In the genomic region with DNA sequence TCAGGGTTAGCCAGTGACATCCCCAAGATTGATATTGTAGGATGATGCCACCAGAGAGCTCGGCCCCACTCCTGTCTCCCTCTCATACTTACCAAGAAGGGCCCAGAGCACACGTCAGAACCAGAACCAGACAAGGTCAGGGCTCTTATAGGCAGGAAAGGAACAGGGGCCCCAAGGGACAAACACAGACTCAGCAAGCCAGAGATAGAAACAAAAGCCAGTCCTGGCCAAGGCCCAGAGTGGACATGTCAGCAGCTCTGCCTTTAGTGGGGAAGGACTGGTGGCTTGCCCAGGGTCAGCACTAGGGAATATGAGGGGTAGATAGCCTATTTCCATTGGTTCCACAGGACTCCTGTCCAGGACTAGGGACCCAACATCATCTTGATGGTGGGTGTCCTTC, we compare ENCODE assay signal across 13 mouse cellular contexts. TPM values are rescaled to one million over a fixed set of nuclear protein-coding genes. Genes with fewer than 3 reads are reported as not detected.
DNase-seq lines count a peak whose midpoint lies in the region; TF ChIP-seq lines count a peak whose summit lies in the region.
"Had no signal": no experiment of that assay in that cellular context is flagged by ENCODE, and none has a peak within 500 bp of the region (broad histone marks: within the 10 kb centered on the region; RNA-seq: fewer than 3 reads in every experiment).

A gene (minus strand): TSS at position 119 of the 400 bp plus-strand sequence.

- no peaks in the 10 kb centered on the region for H3K27me3 ChIP-seq in kidney, adult 2 months (replicated peaks; ENCODE audit: control insufficient read depth, insufficient read depth, low read length)
- H3K27me3 ChIP-seq: Patski had no signal

- 0 out of 2 replicates have a peak, but pooled peaks cover 4% of the 10 kb centered on the region for H3K4me1 ChIP-seq in kidney, adult 2 months (ENCODE audit: control insufficient read depth, insufficient read depth, low read length)
- H3K4me1 ChIP-seq in bone marrow, adult 2 months (ENCODE audit: control insufficient read depth, insufficient read depth, low read length), result peaks cover 22% of the 10 kb centered on the region

- peak within 1 kb of the TSS; percentile 32; the same call in 1 of the 2 replicates for H3K27ac ChIP-seq in kidney, adult 2 months (ENCODE audit: insufficient read depth, low read depth, low read length)
- H3K27ac ChIP-seq in bone marrow, adult 2 months (ENCODE audit: control insufficient read depth, insufficient read depth, low read depth, low read length, poor library complexity), result peak within 1 kb of the TSS; percentile 66

- TF ChIP-seq CTCF in kidney, adult 2 months (conservative IDR thresholded peaks at IDR 0.05; ENCODE audit: insufficient read depth, insufficient read length, low read depth, low read length), result no peak
- TF ChIP-seq CTCF in bone marrow, adult 2 months (IDR thresholded peaks at IDR 0.05; ENCODE audit: control insufficient read depth, insufficient read depth, low read length), result no peak

- peak; percentile 80 for DNase-seq in kidney, adult 2 months
- no peak for DNase-seq in kidney, adult 9 months
- peak; percentile 44 for DNase-seq in adipocyte (ENCODE audit: low spot score)
- DNase-seq in heart, postnatal 36 days, result peak; percentile 45 to 55
- no peak for DNase-seq in right cerebral cortex, postnatal 36 days (ENCODE audit: low spot score in 2 of 2)
- DNase-seq in cerebellum, adult 18-20 months, result no peak
- DNase-seq in cerebellum, adult 9-10 months, result no peak
- DNase-seq: gastrocnemius, postnatal 10 days; spleen, adult 18-20 months; thymus, adult 2 months had no signal

- no peak for TF ChIP-seq POLR2A in kidney, adult 2 months (IDR thresholded peaks at IDR 0.05; ENCODE audit: low read depth, low read length)
- no peak for TF ChIP-seq POLR2A in bone marrow, adult 2 months (IDR thresholded peaks at IDR 0.05; ENCODE audit: borderline replicate concordance, control insufficient read depth, low read depth, low read length)

- intact Hi-C loops in heart, postnatal 36 days (cut with DNase I), result no loop called here

- WGBS in kidney, adult 2 months, result 61% methylated on average over 2 of the region's 2 CpGs
- 75% methylated on average over 2 of the region's 2 CpGs for WGBS in bone marrow, adult 2 months

- no peak within 1 kb of the TSS for H3K4me3 ChIP-seq in kidney, adult 2 months (ENCODE audit: insufficient read depth, low read depth, low read length)
- H3K4me3 ChIP-seq in bone marrow, adult 2 months (replicated peaks; ENCODE audit: control insufficient read depth, low read depth, low read length), result peak within 1 kb of the TSS; percentile 21

- H3K36me3 ChIP-seq in kidney, adult 2 months (ENCODE audit: control insufficient read depth, insufficient read depth, low read length), result no peaks in the 10 kb centered on the region

RNA-seq across cellular contexts. Expression of the gene that starts here (rescaled TPM):
- 0.35 TPM in 1 of 2 replicates, not detected in the other for polyA plus RNA-seq in kidney, adult 2 months (2012; rRNA removed)
- polyA plus RNA-seq in bone marrow, adult 2 months (2011; ENCODE audit: insufficient read depth, insufficient read length, low replicate concordance, missing spikeins), result 3.4 TPM in 1 of 2 replicates, not detected in the other
- total RNA-seq in heart, postnatal 36 days (2021), result 1 to 10 TPM; 6.0 to 9.8 TPM
- total RNA-seq: megakaryocyte-erythroid progenitor cell, adult 5-6 weeks had no signal
- polyA plus RNA-seq: Patski had no signal

Comparison
In these comparisons a context has a peak if more than half of its experiments do, and no peak if none do; other contexts are left out.
1. Peak in DNase-seq and H3K27ac ChIP-seq in kidney, adult 2 months; RNA of the gene not detected or under 1 TPM.
2. DNase-seq: peak in adipocyte (single experiment) and heart, postnatal 36 days (2 of 2); none in kidney, adult 9 months (single experiment), right cerebral cortex, postnatal 36 days (0 of 2), cerebellum, adult 18-20 months (0 of 2) and cerebellum, adult 9-10 months (single experiment).